Mouse (Mus musculus) embryo, embryonic 10.5 days (tissue): ENCODE results near the gene Timm8a2.

Experiments
- DNase-seq: peaks from one replicate; pipeline ENCODE4 v3.0.0-alpha.2; 2015; ENCODE audit warnings: low spot score

Gene Timm8a2

DNA sequence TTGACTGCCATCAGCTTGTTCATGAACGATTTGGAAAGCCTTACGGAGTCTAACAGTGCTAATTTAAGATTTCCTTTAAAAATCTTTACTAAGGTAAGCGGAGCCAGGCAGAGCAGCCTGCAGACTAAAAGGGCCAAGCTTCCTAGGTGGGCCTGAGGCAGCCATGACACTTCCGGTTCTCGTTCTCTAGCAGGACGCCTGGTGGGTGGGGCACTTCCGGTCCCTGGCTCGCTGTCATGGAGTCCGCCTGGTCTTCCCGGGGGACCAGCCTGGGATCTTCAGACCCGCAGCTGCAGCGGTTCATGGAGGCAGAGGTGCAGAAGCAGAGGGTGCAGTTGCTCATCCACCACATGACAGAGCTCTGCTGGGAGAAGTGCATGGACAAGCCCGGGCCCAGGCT, at the start of gene Timm8a2:
TSS of gene Timm8a2 (plus strand) at position 224 of the 400 bp plus-strand sequence.
- DNase-seq, result no peak

DNA sequence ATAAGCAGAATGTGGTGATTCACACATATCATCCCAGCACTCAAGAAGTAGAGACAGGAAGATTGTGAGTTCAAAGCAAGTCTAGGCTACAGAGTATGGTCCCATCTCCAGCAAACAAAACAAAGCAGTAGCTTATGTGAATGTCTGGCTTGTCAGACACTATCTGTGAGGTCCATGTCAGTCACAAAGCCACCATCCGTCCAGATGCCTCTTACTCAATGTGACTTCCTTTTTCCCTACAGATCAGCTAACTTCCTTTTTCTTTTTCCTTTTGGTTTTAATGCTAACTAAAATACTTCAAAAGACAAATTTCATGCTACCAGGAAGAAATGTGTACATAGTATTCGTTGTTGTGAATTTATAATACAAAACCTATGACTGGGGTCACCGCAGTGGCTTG, 49.0 kb upstream of the Timm8a2 start:
- DNase-seq, result no peak

DNA sequence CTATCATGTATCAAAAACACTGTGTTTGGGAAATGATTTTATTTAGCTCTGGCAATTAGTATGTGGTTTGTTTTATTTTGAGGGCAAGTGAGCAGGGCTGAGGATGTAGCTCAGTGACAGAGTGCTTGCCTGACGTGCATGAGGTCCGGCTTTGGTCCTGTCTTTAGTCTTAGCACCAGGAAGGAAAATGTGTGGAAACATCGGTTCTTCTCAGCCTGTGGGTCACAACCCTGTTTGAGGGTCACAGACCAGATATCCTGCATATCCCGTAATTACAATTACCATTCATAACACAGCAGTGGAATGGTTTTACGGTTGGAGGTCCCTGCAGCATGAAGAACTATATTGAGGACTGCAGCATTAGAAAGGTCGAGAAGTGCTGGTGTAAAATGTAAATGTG, 48.4 kb upstream of the Timm8a2 start:
- DNase-seq, result no peak

DNA sequence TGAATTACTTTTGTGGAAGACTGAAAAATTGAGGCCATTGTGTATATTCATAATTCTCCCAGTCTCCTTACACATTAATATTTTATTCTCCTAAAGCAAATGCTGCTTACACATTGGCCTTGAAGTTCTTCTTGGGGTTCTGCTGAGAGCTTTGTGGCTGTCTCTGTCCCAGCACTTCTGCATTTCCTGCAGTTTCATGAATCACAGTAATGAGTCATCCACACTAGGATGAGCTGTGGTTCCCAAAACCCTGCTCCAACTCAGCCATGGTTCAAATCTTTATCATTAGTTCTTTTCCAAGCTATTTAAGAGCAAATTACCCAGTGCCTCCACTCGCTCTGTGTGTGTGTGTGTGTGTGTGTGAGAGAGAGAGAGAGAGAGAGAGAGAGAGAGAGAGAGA, 47.2 kb upstream of the Timm8a2 start:
- no peak for DNase-seq

DNA sequence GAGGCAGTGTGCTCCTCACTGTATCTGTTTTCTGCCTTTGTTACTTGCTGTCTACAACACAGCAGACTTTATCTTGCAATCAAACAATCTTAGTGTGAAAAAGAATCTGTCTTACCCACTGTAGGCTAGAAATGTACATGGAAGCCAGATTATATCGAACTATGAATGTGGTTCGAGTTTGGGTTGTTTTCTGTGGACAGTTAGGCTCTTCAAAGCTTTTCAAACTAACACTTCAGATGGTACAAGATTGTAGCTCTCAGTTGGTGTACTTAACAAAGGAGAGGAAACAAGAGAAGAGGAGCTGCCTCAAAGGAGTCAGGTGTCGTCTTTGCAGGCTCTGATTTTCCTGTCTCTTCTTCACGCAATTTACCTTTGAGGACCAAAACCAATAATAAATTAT, 46.8 kb upstream of the Timm8a2 start:
- DNase-seq, result no peak

DNA sequence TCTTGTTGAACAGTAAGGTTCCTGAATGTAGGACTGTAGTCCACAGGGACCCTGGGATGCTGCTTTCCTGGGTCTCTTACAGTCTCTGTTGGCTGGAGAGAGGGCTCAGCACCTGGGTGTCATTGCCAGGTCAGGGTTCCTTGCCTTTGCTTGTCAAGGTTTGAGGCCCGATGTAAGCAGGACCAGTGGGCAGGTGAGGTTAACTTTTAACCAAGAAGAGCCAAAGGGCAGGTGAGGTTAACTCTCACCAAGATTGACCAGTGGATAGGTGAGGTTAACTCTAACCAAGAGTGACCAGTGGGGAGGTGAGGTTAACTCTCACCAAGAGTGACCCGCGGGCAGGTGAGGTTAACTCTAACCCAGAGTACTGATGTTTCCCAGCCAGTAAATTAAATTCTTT, 45.1 kb upstream of the Timm8a2 start:
- DNase-seq, result no peak

DNA sequence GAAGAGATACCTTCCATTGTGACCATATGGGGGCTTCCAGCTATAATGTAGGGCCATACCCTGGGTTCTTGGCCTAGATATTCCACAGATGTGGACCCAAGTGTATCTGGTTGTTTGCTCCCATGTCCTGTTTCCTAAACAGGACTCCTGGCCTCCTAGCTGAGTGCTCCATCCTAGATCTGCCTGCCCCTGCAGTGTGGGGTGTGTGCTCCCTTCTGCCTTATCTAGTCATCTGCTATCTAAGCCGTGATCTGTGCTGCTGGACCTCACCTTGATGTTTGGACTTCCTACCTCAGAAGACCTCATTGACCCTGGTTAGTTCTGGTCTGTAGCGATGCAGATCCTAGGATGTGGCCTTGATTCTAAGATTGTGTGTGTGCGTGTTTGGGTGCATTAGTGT, 44.6 kb upstream of the Timm8a2 start:
- no peak for DNase-seq

DNA sequence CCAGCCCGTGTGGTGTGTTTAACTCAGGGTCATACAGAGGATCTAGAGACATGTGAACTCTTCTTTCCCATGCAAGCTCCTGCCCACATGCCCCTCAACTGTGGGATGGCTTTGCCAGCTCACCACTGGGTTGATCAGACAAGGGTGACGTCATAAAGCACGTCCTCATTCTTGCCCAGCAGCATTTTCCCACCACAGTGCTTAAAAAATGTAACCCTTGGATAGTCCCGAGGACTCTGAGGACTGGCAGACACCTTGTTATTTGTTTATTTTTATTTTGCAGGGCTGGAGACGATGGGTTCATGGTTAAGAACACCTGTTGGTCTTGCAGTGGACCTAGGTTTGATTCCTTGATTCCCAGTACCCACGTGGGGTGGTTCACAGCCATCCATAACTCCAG, 43.6 kb upstream of the Timm8a2 start:
- no peak for DNase-seq

DNA sequence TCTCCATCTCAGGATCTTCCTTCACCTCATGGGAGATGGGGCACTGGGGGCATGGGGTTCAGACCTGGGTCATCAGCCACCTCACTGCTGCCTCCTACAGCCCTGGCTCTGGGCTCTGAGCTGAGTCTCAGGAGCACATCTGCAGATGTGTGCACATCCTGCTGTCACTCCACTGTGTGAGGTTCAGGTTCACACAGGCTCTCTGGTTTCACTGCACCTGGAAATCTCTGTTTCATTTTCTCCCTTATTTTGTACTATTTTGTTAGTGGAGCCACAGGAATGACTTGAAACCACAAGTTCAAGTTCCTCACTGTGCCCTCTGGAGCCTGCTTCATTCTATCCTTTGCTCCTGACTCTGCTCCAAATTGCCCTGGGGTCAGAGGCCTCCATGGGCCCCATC, 42.6 kb upstream of the Timm8a2 start:
- DNase-seq, result no peak

DNA sequence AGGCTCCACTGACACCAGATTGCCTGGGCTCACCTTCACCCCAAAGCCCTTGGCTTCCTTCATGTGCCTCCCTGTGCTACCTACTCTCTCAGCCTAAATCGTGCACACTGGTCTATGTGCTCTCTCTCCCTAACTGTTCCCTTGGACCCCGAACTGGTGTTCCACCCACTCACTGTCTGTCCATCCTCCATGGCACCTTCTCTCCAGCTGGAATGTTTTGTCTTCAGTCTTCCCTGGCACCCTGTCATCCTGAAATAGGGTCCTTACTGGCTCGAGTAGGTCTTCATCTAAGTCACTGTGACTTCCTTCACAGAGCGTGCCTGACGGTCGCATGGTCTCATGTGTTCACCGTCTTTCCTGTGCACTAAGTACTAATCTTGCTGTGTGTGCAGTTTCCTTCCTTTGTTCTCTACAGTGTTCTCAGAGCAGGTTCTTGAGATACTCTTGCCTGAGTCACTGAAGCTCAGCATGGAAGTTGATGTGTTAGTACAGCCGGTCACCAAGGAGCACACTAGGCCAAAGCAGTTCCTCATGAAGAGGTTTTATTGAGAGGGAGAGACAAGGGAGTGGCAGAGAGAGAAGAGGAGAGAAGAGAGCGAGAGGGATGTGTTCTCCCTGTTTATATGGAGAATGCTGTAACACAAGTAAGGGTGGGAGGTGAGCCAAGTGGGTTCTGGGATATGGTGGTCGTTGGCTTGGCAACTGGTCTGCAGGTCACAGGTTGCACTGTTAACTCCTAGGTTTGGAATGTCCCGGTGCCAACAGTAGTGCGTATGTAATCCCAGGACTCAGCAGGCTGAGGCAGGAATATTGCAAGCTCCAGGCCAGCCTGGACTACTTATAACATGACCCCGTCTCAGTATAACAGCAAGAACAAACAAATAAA, 41.8 kb upstream of the Timm8a2 start:
- DNase-seq, result no peak

DNA sequence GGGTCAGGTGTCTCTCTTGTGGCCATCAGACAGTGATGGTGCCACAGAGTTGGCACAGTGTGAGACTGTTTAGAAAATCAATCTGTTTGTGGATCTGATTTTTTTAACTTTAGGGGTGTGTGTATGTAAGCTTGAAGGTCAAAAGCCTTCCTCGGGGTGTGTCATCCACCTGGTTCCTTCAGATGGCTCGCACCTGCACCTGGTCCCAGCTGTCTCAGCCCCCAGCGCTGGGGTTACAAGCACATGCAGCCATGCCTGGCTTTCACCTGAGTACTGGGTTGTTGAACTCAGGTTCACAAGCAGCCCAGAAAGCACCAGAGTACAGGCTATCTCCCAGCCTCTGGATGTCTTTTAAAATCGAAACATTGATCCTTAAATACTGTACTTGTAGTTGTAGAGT, 40.9 kb upstream of the Timm8a2 start:
- DNase-seq, result no peak

DNA sequence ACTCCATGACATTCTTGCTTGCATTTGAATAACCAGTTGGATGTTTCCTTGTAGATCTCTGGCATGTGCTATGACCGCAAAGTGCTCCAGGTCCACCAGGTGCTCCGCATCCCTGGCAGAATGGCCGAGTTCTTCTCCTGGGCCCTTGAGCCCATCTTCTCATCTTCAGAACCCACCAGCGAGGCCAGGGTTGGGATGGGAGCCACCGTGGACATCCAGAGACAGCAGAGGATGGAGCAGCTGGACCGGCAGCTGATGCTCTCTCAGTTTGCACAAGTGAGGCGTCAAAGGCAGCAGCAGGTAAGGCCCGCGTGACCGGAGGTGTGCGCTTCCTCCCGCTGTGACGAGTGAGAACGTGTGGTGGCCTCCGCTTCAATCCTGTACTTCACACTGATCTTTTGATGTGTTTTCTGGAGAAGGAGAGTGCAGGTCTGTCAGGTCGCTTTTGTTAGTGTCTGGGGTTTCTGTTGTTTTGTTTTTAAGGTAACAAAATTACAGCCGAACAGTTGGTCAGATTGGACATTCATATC, 40.2 kb upstream of the Timm8a2 start:
- no peak for DNase-seq

DNA sequence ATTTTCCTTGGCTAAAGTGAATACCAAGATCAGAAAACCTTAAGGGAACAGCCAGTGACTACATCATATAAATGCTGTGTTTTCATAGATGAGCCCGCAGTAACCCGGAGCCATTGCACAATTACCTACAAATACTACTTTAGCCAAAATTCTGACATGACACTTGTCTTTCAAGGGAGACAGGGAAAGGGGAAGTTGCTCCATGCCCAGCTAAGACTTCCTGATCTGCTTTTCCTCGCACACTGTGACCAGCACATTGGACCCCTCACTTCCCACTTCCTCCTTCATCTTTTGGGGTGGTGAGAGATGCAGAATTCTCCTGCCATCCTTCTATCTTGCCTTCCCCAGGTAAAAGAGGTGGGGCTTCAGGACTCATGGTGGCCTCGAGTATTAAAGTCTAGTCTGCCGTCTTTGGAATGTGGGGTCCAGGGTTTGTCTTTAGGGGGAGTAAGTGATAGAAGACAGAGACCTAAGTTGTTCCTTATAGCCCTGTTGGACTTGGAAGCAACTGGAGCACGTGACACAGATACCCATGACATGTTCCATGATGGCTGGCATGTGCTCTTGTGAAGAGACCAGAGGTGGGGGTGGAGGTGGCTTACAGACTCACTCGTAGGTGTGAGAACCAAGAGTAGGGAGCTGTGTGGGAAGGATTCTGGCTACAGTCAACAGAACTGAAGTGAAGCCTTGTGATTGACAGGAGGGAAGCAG, 39.5 kb upstream of the Timm8a2 start:
- DNase-seq, result no peak

DNA sequence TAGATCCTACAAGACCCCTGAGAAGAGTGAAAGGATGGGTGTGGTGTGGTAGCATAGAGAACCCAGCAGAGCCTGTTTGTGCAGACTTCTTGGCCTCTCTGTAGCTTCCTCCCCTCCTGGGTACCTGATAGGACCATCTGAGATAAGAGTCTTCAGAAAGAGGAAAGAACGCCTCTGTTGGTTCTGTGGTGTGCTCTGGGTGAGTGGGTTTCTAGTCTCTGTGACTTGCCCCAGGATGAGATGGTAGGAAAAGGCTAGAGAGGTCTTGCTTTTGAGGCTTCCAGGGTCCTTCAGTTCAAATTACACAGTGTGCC, 39.0 kb upstream of the Timm8a2 start:
- DNase-seq, result no peak

DNA sequence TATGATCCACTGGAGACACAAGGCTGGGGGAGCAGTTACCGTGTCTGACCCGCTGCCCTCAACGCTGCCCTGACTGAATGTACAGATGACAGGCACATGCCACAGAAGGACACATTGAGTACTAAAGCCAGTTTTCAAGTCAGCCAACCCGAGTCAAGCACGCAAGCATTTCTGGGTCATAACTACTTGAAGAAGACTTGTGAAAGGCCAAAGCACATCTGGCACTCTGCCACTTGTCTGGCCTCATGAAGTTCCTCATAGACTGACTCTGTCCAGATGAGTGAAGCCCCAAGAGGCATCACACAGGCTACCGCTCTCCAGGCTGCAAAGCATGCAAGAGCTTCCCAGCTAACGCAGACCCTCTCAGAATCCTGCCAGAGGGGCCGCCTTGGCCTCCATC, 37.7 kb upstream of the Timm8a2 start:
- DNase-seq, result no peak

DNA sequence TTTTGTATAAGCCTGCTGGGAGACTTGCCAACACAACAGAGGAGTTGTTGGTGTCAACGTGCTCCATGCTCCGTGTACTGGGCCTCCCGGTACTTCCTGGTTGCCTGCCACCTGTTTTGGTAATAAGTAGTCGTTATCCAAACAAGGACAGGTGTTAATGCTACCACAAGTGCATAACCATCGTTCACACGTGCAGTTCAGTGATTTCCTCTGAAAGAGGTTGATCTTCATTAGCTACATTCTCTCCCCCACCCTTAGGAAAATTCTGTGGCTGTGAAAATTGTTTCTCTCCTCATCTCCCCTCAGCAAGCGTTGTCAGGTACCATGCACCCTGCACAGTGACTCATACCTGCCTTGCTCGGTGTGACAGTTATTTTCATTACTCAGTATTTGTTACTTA, 35.0 kb upstream of the Timm8a2 start:
- DNase-seq, result no peak

DNA sequence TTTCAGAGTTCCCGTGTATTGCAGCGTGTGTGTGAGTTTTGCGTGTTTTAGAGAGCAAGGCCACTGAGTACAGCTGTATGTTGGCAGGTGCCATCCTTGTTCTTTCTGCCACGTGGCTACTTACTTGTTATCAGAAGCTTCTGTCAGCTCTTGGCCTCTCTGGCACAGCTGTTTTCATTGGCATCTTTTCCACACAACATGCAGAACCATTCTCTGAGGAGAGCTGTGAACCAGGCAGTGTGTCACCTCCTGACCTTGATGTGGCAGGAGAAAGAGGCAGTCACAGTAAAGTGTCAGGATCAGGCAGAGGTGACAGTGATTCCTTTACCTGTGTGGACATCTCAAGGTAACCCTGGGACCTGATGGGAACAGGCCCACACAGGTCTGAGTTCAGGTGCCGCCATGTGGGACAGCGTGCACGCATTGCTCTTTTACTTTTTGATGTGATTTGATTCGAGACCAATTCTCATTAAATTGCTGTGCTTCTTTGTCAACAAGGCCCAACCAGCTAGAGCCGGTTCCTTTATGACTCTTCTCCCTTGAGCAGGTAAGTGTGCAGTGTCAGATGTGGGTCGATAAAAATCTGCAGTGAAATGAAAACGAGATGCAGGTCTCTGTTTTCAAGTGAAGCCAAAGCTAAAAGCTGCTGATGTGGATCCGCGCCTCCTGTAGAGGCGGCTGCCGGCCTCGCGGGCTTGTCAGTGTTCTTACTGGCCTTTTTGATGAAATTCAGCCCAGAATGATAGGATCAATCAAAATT, 33.9 kb upstream of the Timm8a2 start:
- DNase-seq, result no peak

DNA sequence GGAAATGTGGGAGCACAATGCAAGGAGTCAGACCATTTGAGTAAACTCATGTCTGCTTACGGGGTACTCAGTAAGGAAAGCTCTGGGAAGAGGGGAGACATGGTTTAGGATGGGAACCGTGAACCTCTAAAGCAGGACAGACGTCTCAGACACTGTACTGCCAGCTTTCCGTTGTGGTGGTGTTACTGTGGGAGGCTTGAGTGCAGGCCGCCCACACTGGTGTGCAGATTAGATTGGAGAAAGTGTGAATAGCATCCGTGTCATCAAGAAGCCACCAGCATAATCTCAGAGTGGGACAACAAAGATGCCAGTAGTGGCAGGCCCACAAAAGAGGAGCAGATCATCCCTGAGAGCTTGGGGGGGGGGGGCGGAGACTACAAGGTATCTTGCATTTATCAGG, 32.2 kb upstream of the Timm8a2 start:
- no peak for DNase-seq

DNA sequence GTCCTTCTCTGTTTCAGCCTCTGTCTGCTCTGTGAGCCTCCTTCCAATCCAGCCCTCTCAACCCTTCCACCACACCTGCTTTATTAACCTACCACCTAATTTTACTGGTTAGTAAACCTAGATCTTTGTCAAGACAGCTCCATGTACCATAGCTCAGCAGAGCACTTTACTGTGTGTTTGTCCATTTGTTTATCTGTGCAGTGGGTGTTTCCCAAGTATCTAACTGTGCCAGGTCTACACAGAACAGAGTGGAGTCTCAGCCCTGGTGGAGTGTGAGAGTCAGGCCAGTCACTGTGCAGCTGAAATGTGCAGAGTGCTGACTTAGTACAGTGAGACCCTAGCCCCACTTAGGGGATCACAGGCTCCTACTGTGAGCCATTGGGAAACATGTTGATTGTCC, 30.7 kb upstream of the Timm8a2 start:
- DNase-seq, result no peak

DNA sequence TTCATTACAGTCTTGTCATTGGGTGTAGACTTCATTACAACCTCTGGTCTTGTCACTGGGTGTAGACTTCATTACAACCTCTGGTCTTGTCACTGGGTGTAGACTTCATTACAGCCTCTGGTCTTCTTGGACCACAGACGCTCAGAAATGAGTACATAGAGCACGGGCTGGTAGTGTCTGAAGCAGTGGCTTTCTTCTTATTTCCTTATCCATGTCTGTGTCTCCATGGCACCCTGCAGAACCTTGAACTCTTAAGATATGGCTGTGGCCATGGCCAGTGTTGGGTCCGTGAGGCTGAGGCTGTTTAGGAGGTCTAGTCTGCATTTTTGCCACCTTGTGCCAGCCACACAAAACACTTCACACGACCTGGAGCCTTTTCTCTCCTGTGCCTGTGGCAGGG, 26.2 kb upstream of the Timm8a2 start:
- DNase-seq, result no peak

DNA sequence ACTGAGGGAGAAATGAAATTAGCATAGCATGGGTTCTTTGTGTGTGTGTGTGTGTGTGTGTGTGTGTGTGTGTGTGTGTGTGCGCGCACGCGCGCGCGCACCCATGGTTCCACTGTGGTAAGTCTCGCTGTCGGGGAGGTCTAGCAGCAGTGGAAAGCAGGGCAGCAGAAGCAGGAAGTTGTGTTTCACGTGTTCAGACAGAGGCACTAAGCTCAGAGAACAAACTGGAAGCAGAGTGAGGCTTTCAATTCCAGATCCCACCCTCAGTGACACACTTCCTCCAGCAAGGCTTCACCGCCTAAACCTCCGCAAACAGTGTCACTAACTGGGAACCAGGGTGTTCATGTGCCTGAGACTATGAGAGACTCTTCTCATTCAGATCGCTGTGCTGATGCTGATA, 25.0 kb upstream of the Timm8a2 start:
- no peak for DNase-seq

DNA sequence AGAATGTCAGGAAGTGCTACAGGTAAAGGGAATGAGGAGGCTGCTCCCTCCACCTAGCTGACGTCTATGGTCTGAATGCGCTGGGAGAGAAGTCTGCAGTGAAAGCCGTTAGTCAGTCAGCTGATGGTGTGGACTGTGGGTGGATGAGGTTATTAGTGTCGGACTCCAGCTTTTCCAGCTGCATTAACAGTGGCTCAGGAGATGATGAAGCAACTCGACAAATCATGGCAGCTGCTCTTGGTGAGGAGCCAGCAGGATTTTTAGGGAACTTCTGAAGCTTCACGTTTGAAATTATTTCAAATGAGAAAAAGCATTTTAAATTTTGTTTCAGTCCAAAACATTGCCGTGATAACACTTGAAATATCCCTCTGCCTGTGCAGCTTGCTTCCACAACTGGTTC, 24.2 kb upstream of the Timm8a2 start:
- DNase-seq, result no peak

DNA sequence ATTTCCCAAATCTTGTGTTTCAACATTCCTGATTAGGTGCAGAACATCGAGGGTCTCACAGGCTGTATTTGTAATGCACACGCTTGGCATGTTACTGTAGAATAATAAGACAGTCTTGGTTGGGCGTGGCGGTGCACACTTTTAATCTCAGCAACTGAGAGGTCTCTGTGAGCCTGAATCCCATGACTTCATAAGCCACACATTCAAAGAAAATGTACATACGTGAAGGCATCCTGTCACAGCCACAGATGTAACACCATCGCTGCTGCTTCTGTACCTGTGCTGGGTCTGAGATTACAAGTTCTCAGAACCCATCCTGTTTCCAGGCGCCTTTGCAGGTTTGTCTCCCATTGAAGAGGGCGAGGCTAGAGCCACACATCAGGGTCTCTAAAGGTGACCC, 22.7 kb upstream of the Timm8a2 start:
- DNase-seq, result no peak
